Mouse (Mus musculus): Measurements from ENCODE around the gene Phox2a. TPM values are rescaled to one million over a fixed set of nuclear protein-coding genes. Genes with fewer than 3 reads are reported as not detected.

Phox2a gene
- total and polyA plus RNA-seq, 3 experiments = not detected

DNA sequence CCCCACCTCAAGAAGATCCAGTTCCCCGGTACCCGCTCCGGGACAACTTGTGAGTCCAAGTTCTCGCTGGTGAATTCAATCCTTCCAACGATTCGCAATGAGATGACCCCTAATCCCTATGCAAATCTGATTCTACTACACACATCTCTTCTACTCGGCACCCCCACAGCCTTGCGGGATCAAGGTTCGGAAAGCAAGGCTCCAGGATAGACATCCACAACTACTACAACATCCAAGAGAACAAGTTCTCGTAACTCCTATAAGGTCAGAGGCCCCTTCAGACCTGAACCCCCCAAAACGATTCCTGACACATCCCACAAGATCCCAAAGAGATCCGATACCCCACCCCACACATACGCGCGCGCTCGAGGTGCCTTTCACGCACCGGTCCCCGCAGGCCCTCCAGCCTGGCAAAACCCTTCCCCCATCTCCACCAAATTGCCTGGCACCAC, 19.1 kb downstream of the Phox2a start:
- H3K27ac ChIP-seq (ENCODE audit: control insufficient read depth, low read depth, low read length) = peak overlapping the region; percentile 41; the same call in 1 of the 2 replicates
- H3K36me3 ChIP-seq (ENCODE audit: control insufficient read depth in 1 of 2, insufficient read depth in 2 of 2, low read length in 2 of 2) = no peaks in the 10 kb centered on the region
- peaks cover 3% of the 10 kb centered on the region; the same call in 1 of the 2 replicates for H3K79me2 ChIP-seq (ENCODE audit: control insufficient read depth, insufficient read depth, low read length, poor library complexity)
- peak overlapping the region; percentile 69 to 100 for H3K4me3 ChIP-seq (ENCODE audit: control insufficient read depth in 1 of 2, insufficient read depth in 1 of 2, low read depth in 2 of 2, low read length in 2 of 2)
- TF ChIP-seq MAX (IDR thresholded peaks at IDR 0.05; ENCODE audit: low read length) (0 out of 2 replicates have a peak, but pooled peaks have one; percentile 9), POLR2A (IDR thresholded peaks at IDR 0.05; ENCODE audit: control insufficient read depth in 1 of 2, insufficient read depth in 1 of 2, low read depth in 1 of 2, low read length in 2 of 2, poor library complexity in 1 of 2) (no peak)
- peak; percentile 61 for DNase-seq (ENCODE audit: low read depth, low spot score)
- peak overlapping the region; percentile 81 for H3K9ac ChIP-seq (ENCODE audit: control insufficient read depth, low read depth, low read length, poor library complexity, severe bottlenecking)
- H3K4me1 ChIP-seq (ENCODE audit: control insufficient read depth in 1 of 2, insufficient read depth in 2 of 2, low read length in 2 of 2) = 0 out of 4 replicates have a peak, but pooled peaks cover 0 to 5% of the 10 kb centered on the region in 2 experiments
- H3K9me3 ChIP-seq (replicated peaks; ENCODE audit: insufficient read depth, low read length) = no peaks in the 10 kb centered on the region
- no peaks in the 10 kb centered on the region for H3K27me3 ChIP-seq (ENCODE audit: control insufficient read depth in 1 of 2, insufficient read depth in 2 of 2, low read length in 2 of 2)

DNA sequence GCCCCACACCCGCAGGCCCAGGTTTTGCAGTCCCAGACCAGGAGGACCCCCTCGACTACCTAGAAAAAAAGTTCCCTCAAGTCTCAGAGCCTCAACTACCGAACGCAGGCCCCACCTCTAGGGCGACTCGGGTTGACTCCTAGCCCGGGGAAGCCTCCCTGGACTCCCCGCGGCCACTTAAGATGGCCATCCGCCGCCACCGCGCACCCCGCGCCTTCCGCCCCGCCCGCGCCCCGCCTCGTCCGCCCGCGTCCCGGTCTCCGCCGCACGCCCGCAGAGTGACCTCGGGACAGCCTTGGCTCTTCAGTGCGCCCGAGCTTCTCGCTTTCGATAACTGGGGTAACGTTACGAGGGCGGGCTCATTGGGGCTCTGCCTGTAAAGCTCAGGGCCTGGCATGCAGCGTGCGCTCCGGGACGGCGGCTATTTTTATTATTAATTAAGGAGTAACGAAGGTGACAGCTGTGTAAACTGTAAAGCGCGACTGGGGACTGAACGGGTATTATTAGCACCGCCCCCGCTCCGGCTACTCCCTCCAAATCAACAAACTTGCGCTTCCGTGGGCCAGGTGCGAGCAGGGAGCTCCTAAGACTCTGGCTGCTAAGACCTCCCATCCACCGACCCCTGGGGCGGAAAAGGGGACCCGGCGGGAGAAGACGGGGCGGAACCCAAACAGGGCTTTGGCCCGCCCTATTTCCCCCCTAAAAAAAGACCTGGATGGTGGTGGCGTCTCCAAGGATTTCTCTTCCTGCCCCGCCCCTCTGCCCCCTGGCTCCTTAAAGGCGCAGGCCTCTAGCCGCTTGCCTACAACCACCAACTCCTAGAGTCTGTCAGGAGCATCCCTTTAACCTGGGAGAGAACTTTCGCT, 19.7 kb downstream of the Phox2a start, which contains the start of gene Inppl1:
Inppl1 (minus strand) TSS at position 624 of the 866 bp plus-strand sequence.
- H3K27ac ChIP-seq (ENCODE audit: control insufficient read depth, low read depth, low read length) = peak within 1 kb of the TSS; percentile 51
- DNase-seq (ENCODE audit: low read depth, low spot score) = peak; percentile 86

DNA sequence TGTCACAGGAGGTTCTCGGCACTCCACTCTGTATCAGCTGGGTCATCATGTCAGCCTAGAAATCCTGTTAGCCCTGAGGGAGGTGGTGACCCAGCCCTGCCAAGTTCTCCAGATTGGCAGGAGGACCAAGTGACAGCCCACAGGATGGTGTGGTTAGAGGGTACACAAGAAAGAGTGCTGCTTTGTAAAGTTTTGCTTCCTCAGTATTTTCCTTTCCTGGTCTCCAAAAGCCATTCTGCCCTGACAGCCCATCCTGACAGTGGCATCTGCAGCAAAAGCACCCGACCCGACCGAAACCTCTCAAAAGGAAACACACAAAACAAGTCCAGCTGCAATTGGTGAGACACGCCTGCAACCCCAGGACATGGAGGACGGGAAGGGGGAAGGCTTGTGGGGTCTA, 26.1 kb downstream of the Phox2a start:
- H3K27ac ChIP-seq (ENCODE audit: control insufficient read depth, low read depth, low read length) = no peak overlapping the region
- no peak overlapping the region for H3K4me3 ChIP-seq (ENCODE audit: control insufficient read depth in 1 of 2, insufficient read depth in 1 of 2, low read depth in 2 of 2, low read length in 2 of 2)

More for the DNA sequence above, 19.7 kb downstream of the Phox2a start, which contains the start of gene Inppl1:
- H3K36me3 ChIP-seq (ENCODE audit: control insufficient read depth in 1 of 2, insufficient read depth in 2 of 2, low read length in 2 of 2) = no peaks in the 10 kb centered on the region
- peak within 1 kb of the TSS; percentile 81 for H3K9ac ChIP-seq (ENCODE audit: control insufficient read depth, low read depth, low read length, poor library complexity, severe bottlenecking)
- 0 out of 4 replicates have a peak, but pooled peaks cover 0 to 5% of the 10 kb centered on the region in 2 experiments for H3K4me1 ChIP-seq (ENCODE audit: control insufficient read depth in 1 of 2, insufficient read depth in 2 of 2, low read length in 2 of 2)
- TF ChIP-seq SMC3 (IDR thresholded peaks at IDR 0.05; ENCODE audit: low read depth, low read length) = no peak
- TF ChIP-seq MXI1 (IDR thresholded peaks at IDR 0.05; ENCODE audit: low read depth, low read length) = peak; percentile 68
- TF ChIP-seq HCFC1 (IDR thresholded peaks at IDR 0.05; ENCODE audit: low read depth, low read length) = peak; percentile 76
- no peak for TF ChIP-seq MEF2A (IDR thresholded peaks at IDR 0.05; ENCODE audit: extremely low read depth, insufficient replicate concordance, low read depth, low read length, poor library complexity, severe bottlenecking)
- TF ChIP-seq JUND (IDR thresholded peaks at IDR 0.05; ENCODE audit: low read depth, low read length) = no peak
- TF ChIP-seq POLR2AphosphoS2 (IDR thresholded peaks at IDR 0.05; ENCODE audit: low read length) = no peak
- no peak for TF ChIP-seq TBP (IDR thresholded peaks at IDR 0.05; ENCODE audit: low read depth, low read length)
- peak in 1 of 2 experiments; percentile 49; a peak in 2 of 4 replicates for TF ChIP-seq POLR2A (IDR thresholded peaks at IDR 0.05; ENCODE audit: control insufficient read depth in 1 of 2, insufficient read depth in 1 of 2, low read depth in 1 of 2, low read length in 2 of 2, poor library complexity in 1 of 2)
- no peak for TF ChIP-seq CTCF (IDR thresholded peaks at IDR 0.05 in 2 of 3, conservative IDR thresholded peaks at IDR 0.05 in 1 of 3; ENCODE audit: control insufficient read depth in 1 of 3, insufficient read depth in 1 of 3, low read depth in 2 of 3, low read length in 3 of 3, poor library complexity in 1 of 3, severe bottlenecking in 1 of 3)
- no peak for TF ChIP-seq TAL1 (IDR thresholded peaks at IDR 0.05; ENCODE audit: low read length)
- no peak for TF ChIP-seq BHLHE40 (IDR thresholded peaks at IDR 0.05; ENCODE audit: borderline replicate concordance, low read depth, low read length)
- TF ChIP-seq CHD1 (IDR thresholded peaks at IDR 0.05; ENCODE audit: low read depth, low read length) = no peak
- peak; percentile 93 for TF ChIP-seq MAZ (IDR thresholded peaks at IDR 0.05; ENCODE audit: low read depth, low read length)
- no peak for TF ChIP-seq MYC (IDR thresholded peaks at IDR 0.05; ENCODE audit: low read depth, low read length)
- TF ChIP-seq RAD21 (IDR thresholded peaks at IDR 0.05; ENCODE audit: low read depth, low read length) = no peak
- no peak for TF ChIP-seq CHD2 (IDR thresholded peaks at IDR 0.05; ENCODE audit: low read length)
- TF ChIP-seq ELF1 (IDR thresholded peaks at IDR 0.05; ENCODE audit: low read depth, low read length) = peak; percentile 64
- TF ChIP-seq GABPA (IDR thresholded peaks at IDR 0.05; ENCODE audit: low read depth, low read length) = no peak
- no peak for TF ChIP-seq GATA1 (IDR thresholded peaks at IDR 0.05; ENCODE audit: low read depth, low read length)
- TF ChIP-seq ETS1 (IDR thresholded peaks at IDR 0.05; ENCODE audit: low read depth, low read length) = no peak
- peak; percentile 90 for TF ChIP-seq SIN3A (IDR thresholded peaks at IDR 0.05; ENCODE audit: low read length)
- no peaks in the 10 kb centered on the region for H3K27me3 ChIP-seq (ENCODE audit: control insufficient read depth in 1 of 2, insufficient read depth in 2 of 2, low read length in 2 of 2)
- peaks cover 3% of the 10 kb centered on the region; the same call in 1 of the 2 replicates for H3K79me2 ChIP-seq (ENCODE audit: control insufficient read depth, insufficient read depth, low read length, poor library complexity)
- H3K4me3 ChIP-seq (ENCODE audit: control insufficient read depth in 1 of 2, insufficient read depth in 1 of 2, low read depth in 2 of 2, low read length in 2 of 2) = peak within 1 kb of the TSS; percentile 69 to 100
- H3K9me3 ChIP-seq (replicated peaks; ENCODE audit: insufficient read depth, low read length) = no peaks in the 10 kb centered on the region

More for the DNA sequence above, 26.1 kb downstream of the Phox2a start:
- no peaks in the 10 kb centered on the region for H3K4me1 ChIP-seq (ENCODE audit: control insufficient read depth in 1 of 2, insufficient read depth in 2 of 2, low read length in 2 of 2)
- H3K36me3 ChIP-seq (ENCODE audit: control insufficient read depth in 1 of 2, insufficient read depth in 2 of 2, low read length in 2 of 2) = no peaks in the 10 kb centered on the region
- H3K9ac ChIP-seq (ENCODE audit: control insufficient read depth, low read depth, low read length, poor library complexity, severe bottlenecking) = no peak overlapping the region
- H3K9me3 ChIP-seq (replicated peaks; ENCODE audit: insufficient read depth, low read length) = no peaks in the 10 kb centered on the region
- H3K79me2 ChIP-seq (ENCODE audit: control insufficient read depth, insufficient read depth, low read length, poor library complexity) = no peaks in the 10 kb centered on the region
- no peak for DNase-seq (ENCODE audit: low read depth, low spot score)
- TF ChIP-seq ZNF384 (IDR thresholded peaks at IDR 0.05; ENCODE audit: low read depth, low read length) (no peak), ZC3H11A (IDR thresholded peaks at IDR 0.05; ENCODE audit: low read depth, low read length) (no peak), NELFE (IDR thresholded peaks at IDR 0.05; ENCODE audit: low read depth, low read length) (no peak), MXI1 (IDR thresholded peaks at IDR 0.05; ENCODE audit: low read depth, low read length) (no peak), CHD1 (IDR thresholded peaks at IDR 0.05; ENCODE audit: low read depth, low read length) (no peak), CHD2 (IDR thresholded peaks at IDR 0.05; ENCODE audit: low read length) (no peak), KAT2A (conservative IDR thresholded peaks at IDR 0.05; ENCODE audit: low read depth, low read length) (no peak), MYC (IDR thresholded peaks at IDR 0.05; ENCODE audit: low read depth, low read length) (no peak), EP300 (IDR thresholded peaks at IDR 0.05; ENCODE audit: low read depth in 1 of 2, low read length in 2 of 2) (no peak), USF1 (IDR thresholded peaks at IDR 0.05; ENCODE audit: low read depth, low read length) (no peak), TBP (IDR thresholded peaks at IDR 0.05; ENCODE audit: low read depth, low read length) (no peak), TCF12 (IDR thresholded peaks at IDR 0.05; ENCODE audit: low read depth, low read length) (no peak), TAL1 (IDR thresholded peaks at IDR 0.05; ENCODE audit: low read length) (no peak)
- no peaks in the 10 kb centered on the region for H3K27me3 ChIP-seq (ENCODE audit: control insufficient read depth in 1 of 2, insufficient read depth in 2 of 2, low read length in 2 of 2)
